Mouse (Mus musculus) heart, embryonic 13.5 days (tissue): Measurements from ENCODE around the gene Pitpnm2. TPM values are rescaled to one million over a fixed set of nuclear protein-coding genes. Genes with fewer than 3 reads are reported as not detected.
A peak's percentile ranks its signal among the peaks of the same experiment; 100 is the strongest.

ENCODE experiments used
- ATAC-seq: fragments of 200-750 bp; cut with Nextera tagmentation; 2 replicates; pipeline ENCODE4 v1.8.0; 2017; ENCODE audit warnings: moderate TSS enrichment; ENCODE audit not compliant: insufficient number of reproducible peaks, low FRiP score, low TSS enrichment; ENCODE audit errors: extremely low read depth
- H3K27ac ChIP-seq: fragments of 300-500 bp; sonication (generic); replicated peaks from 2 replicates; pipeline ENCODE4 v1.5.1; 2015; ENCODE audit warnings: moderate library complexity, mild to moderate bottlenecking, inconsistent platforms
- H3K27me3 ChIP-seq: fragments of 300-500 bp; sonication (generic); replicated peaks from 2 replicates; pipeline ENCODE4 v1.6.1; 2015; ENCODE audit warnings: mild to moderate bottlenecking, inconsistent platforms
- H3K36me3 ChIP-seq: fragments of 300-500 bp; sonication (generic); 2 replicates; pipeline ENCODE4 v1.6.1; 2015; ENCODE audit warnings: mild to moderate bottlenecking, inconsistent platforms
- H3K4me1 ChIP-seq: fragments of 300-500 bp; sonication (generic); 2 replicates; pipeline ENCODE4 v1.6.1; 2015; ENCODE audit warnings: inconsistent platforms
- H3K4me2 ChIP-seq: fragments of 300-500 bp; sonication (generic); 2 replicates; pipeline ENCODE4 v1.6.1; 2015; ENCODE audit warnings: inconsistent platforms, mild to moderate bottlenecking, moderate library complexity
- H3K4me3 ChIP-seq: fragments of 300-500 bp; sonication (generic); 2 replicates; pipeline ENCODE4 v1.5.1; 2015; ENCODE audit warnings: moderate library complexity, mild to moderate bottlenecking, inconsistent platforms
- H3K9ac ChIP-seq: fragments of 300-500 bp; sonication (generic); 2 replicates; pipeline ENCODE4 v1.6.1; 2015; ENCODE audit warnings: inconsistent platforms, mild to moderate bottlenecking, moderate library complexity
- H3K9me3 ChIP-seq: fragments of 300-500 bp; sonication (generic); 2 replicates; pipeline ENCODE4 v1.6.1; 2016; ENCODE audit warnings: inconsistent platforms
- WGBS: fragments of 180-500 bp; shearing (Covaris S2); methylation state at CpG from one replicate; pipeline ENCODE4 v1.1.7; 2015; ENCODE audit warnings: mixed read lengths; 5-methylcytosine and 5-hydroxymethylcytosine counted together
- polyA plus RNA-seq: library from polyadenylated mRNA; unstranded; fragments of >200 nt; fragmentation: Nextera tagmentation; extraction: Ambion mirVana; gene quantifications from 2 replicates; pipeline ENCODE4 v1.2.1, GENCODE M21; 2015

Gene Pitpnm2
- polyA plus RNA-seq, 1 experiment from 2014 or later = 6.6 TPM

DNA sequence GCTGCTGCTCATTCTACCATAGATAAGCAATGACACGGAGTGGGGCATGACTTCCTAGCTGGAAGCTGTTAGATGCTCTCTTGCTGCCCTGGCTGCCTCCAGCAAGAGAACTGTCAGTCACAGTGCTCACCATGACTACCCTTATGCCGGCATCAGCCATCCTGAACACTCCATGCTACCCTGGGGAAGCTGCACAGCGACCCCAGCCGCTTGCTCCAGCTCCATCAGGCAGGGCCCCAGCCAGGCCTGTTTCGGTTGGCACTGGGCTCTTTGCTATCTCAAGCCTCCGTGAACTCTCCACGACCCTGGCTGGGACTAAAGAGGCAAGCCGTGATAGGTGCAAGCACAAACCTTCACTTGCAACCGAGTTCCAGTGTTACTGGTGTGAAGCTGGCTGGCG, 87.7 kb downstream of the Pitpnm2 start:
- no peaks in the 10 kb centered on the region for H3K27me3 ChIP-seq
- peaks cover 96% of the 10 kb centered on the region for H3K4me1 ChIP-seq
- ATAC-seq = peak; percentile 44; the same call in 1 of the 2 replicates
- no peaks in the 10 kb centered on the region for H3K36me3 ChIP-seq
- peak overlapping the region; percentile 92 for H3K27ac ChIP-seq
- no peak overlapping the region for H3K4me3 ChIP-seq
- no peaks in the 10 kb centered on the region for H3K9me3 ChIP-seq
- H3K9ac ChIP-seq = peak overlapping the region; percentile 50
- 15% methylated on average over 10 of the region's 10 CpGs for WGBS
- H3K4me2 ChIP-seq = peak overlapping the region; percentile 26

DNA sequence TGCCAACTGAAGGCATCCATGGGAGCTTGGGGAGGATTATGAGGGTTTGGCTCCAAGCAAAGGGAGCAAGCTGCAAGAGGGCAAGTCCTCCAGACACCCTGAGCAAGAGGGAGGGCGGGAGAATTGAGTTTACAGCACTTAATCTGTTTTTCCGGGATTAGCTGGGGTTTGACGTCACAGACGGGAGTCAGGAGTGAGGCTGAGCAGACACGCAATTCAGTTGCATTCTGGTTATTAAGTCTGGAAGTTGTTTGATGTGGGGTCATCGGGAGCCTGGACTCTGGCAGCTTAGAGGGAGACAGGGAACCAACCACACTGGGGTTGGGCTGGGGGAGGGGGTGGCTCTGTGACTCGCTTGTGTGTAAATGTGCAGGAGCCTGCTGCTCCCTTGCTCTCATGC, 90.1 kb downstream of the Pitpnm2 start:
- Histone ChIP-seq H3K4me1 (peaks cover 82% of the 10 kb centered on the region), H3K4me3 (no peak overlapping the region), H3K27me3 (no peaks in the 10 kb centered on the region), H3K9ac (peak overlapping the region; percentile 8), H3K9me3 (no peaks in the 10 kb centered on the region), H3K4me2 (no peak overlapping the region), H3K27ac (peak overlapping the region; percentile 55), H3K36me3 (no peaks in the 10 kb centered on the region)
- no peak for ATAC-seq
- 36% methylated on average over 7 of the region's 7 CpGs for WGBS

DNA sequence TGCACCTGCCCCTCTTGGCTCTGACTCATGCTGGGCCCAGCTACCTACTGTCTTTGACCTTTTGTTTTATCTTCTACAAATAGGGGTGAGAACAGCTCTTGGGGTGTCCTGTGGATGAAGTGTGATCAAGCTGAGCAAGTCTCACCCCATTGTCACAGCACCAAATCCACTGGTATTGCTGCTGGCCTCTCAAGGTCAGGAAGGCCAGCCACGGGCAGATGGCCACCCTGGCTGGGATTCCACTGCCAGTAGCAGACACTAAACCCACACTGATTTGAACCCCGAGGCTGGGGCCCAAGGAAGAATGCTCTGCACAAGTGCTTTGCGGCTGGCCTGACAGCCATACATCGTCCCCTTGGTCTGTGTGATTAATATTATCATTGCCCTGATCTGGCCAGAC, 91.3 kb downstream of the Pitpnm2 start:
- H3K4me1 ChIP-seq = peaks cover 74% of the 10 kb centered on the region
- H3K27ac ChIP-seq = peak overlapping the region; percentile 55

DNA sequence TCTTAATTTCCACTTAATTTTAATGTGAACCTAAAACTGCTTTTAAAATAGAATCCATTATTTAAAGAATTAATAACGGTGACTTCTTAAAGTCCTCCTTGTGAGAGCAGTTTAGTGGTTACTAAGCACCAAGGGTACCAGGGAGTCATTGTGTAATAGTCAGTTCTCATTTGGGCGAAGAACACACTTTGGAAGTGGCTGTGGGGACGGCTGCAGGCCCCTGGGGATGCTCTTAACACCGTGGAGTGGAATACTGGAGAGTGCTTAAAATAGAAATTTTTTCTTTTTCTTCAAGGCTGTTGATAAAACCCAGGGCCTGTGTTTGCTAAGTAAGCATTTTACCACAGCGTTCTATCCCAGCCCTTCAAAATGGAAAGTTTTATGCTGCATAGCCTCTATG, 93.6 kb downstream of the Pitpnm2 start:
- Histone ChIP-seq H3K27me3 (no peaks in the 10 kb centered on the region), H3K9me3 (no peaks in the 10 kb centered on the region), H3K4me2 (no peak overlapping the region), H3K9ac (no peak overlapping the region), H3K4me3 (no peak overlapping the region), H3K27ac (no peak overlapping the region), H3K36me3 (peaks cover 15% of the 10 kb centered on the region), H3K4me1 (peaks cover 52% of the 10 kb centered on the region)
- 44% methylated on average over 5 of the region's 5 CpGs for WGBS
- ATAC-seq = no peak

More for the DNA sequence above, 91.3 kb downstream of the Pitpnm2 start:
- no peak for ATAC-seq
- WGBS = 39% methylated on average over 4 of the region's 4 CpGs
- Histone ChIP-seq H3K9me3 (no peaks in the 10 kb centered on the region), H3K9ac (peak overlapping the region; percentile 29; the same call in 1 of the 2 replicates), H3K36me3 (no peaks in the 10 kb centered on the region), H3K27me3 (no peaks in the 10 kb centered on the region), H3K4me2 (no peak overlapping the region), H3K4me3 (no peak overlapping the region)

DNA sequence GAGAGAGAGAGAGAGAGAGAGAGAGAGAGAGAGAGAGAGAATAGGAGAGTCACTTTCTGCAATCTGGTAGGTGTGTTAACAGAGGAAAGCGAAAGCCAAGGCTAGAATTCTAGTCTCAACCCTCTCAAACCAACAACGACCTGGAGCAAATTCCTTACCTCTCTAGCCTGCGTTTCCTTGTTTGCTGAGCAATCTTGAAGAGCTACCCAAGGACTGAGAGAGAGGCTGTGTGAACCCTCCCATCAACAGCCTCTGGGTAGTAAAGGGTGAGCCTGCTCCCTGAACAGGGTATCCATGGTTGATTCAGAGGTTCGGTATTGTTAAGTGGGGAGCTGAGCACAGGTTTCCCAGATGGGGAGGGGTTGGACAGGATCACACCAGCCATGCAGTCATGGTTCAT, 96.8 kb downstream of the Pitpnm2 start:
- Histone ChIP-seq H3K4me3 (no peak overlapping the region), H3K27me3 (no peaks in the 10 kb centered on the region), H3K9ac (no peak overlapping the region), H3K27ac (no peak overlapping the region), H3K36me3 (peaks cover 28% of the 10 kb centered on the region), H3K4me2 (no peak overlapping the region), H3K4me1 (peaks cover 21% of the 10 kb centered on the region), H3K9me3 (no peaks in the 10 kb centered on the region)
- WGBS = 78% methylated on average over 4 of the region's 4 CpGs
- ATAC-seq = no peak

DNA sequence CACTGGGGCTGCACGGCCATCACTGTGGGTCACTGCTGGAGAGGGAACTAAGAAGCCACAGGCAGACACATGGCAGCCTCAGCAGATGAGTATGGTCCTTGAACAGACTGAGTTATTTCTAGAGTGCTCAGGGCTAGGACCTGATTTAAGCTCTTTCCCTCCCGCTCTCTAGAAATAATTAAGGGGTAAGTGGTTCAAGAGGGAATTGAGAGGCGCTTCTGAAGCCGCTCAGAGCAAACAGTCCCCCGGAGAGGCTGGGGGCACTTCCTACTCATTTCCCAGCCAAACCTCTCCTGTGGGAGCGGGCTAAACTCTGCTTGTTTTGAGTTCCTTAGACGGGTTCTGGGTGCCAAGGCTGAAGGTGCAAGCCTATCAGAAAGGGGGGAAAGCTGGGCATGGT, 98.7 kb downstream of the Pitpnm2 start:
- Histone ChIP-seq H3K4me3 (no peak overlapping the region), H3K27ac (no peak overlapping the region), H3K36me3 (peaks cover 35% of the 10 kb centered on the region)

DNA sequence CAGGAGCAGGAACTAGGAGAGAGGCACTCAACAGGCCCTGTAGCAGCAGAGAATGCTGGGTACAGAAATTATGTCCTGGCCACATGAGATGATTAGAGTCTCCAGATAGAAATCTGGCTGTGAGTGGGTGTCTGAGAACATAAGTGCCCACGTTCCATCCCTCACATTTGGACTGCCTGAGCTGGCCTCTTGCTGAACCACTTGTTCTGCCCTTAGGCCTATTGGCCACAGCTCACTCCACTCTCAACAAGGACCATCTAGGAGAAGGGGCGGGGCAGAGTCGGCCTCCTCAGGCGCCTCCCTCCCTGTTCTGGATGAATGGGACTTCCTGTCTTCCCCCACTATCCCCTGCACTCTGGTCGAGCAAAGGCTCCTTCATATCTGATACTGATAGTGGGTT, 100.5 kb downstream of the Pitpnm2 start:
- H3K36me3 ChIP-seq = peaks cover 48% of the 10 kb centered on the region
- H3K4me2 ChIP-seq = no peak overlapping the region
- no peak for ATAC-seq
- H3K27me3 ChIP-seq = no peaks in the 10 kb centered on the region
- no peak overlapping the region for H3K9ac ChIP-seq
- H3K9me3 ChIP-seq = no peaks in the 10 kb centered on the region
- no peak overlapping the region for H3K4me3 ChIP-seq
- WGBS = 55% methylated on average over 5 of the region's 5 CpGs
- H3K27ac ChIP-seq = no peak overlapping the region
- H3K4me1 ChIP-seq = peaks cover 17% of the 10 kb centered on the region

More for the DNA sequence above, 98.7 kb downstream of the Pitpnm2 start:
- Histone ChIP-seq H3K9ac (no peak overlapping the region), H3K4me2 (no peak overlapping the region), H3K4me1 (peaks cover 19% of the 10 kb centered on the region), H3K9me3 (no peaks in the 10 kb centered on the region), H3K27me3 (no peaks in the 10 kb centered on the region)
- ATAC-seq = no peak
- WGBS = 65% methylated on average over 7 of the region's 7 CpGs

DNA sequence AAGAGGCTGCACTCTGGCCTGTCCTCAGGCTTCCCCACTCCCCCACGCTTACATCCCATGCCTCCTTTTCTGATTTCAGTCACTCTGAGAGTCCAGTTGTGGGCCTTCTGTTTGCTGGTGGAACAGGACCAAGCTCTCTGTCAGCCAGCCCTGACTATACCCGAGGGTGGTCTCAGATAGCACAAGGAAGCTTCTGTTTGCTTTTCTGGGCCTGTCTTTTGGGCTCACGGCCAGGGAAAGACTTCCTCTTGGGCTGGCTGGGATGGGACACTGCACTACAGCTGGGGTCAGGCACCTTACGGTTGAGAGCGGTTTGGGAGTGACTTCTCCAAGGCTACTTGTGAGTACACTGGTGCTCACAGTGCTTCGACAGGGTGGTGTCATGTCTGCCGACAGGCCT, 111.5 kb downstream of the Pitpnm2 start:
- H3K9me3 ChIP-seq = no peaks in the 10 kb centered on the region
- ATAC-seq = no peak
- no peaks in the 10 kb centered on the region for H3K27me3 ChIP-seq
- no peak overlapping the region for H3K9ac ChIP-seq
- H3K4me3 ChIP-seq = no peak overlapping the region
- H3K4me1 ChIP-seq = peaks cover 12% of the 10 kb centered on the region
- no peak overlapping the region for H3K4me2 ChIP-seq
- 0 out of 2 replicates have a peak overlapping the region, but pooled peaks have one; percentile 3 for H3K27ac ChIP-seq
- H3K36me3 ChIP-seq = peaks cover 97% of the 10 kb centered on the region
- 64% methylated on average over 7 of the region's 7 CpGs for WGBS

DNA sequence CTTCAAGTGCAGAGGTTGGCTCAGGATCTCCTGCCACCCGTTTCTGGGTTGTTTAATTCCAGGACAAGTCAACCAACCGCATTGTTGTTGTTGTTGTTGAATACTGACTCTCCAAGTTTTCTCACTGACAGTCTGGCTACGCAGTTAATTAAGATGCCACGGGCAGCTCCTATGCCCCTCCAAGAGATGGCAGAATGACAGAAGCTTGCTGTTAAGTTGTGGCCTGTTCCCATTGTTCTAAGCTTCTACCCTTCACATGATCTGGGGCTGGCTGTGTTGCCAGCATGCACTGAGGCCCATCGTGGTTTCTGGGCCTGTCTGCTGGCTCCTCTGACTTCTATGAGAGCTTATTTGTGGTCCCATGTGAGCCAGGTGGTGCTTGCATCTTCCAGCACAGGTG, 115.3 kb downstream of the Pitpnm2 start:
- no peak for ATAC-seq
- 82% methylated on average over 5 of the region's 5 CpGs for WGBS
- Histone ChIP-seq H3K27ac (no peak overlapping the region), H3K9ac (no peak overlapping the region), H3K36me3 (peaks cover 98% of the 10 kb centered on the region), H3K4me2 (no peak overlapping the region), H3K4me3 (no peak overlapping the region), H3K4me1 (peaks cover 12% of the 10 kb centered on the region), H3K27me3 (no peaks in the 10 kb centered on the region), H3K9me3 (no peaks in the 10 kb centered on the region)

DNA sequence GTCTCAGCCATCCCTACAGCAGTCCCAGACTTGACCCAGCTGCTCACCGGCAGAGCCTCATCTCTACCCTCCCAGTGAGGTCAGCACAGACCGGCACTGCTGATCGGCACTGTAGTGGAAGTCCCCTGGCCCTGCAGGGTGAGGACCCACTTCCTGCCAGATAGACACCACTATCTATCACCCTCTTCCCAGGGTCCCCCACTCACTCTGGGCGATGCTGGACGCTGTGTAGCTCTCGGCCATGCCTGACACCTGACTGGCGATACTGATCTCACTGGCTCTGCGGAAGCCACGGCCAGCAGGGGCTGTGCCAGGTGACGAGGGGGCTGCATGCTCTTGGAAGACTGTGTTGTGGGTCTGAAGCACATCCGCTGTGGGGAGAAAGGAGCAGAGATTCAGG, 124.5 kb downstream of the Pitpnm2 start:
- Histone ChIP-seq H3K4me2 (no peak overlapping the region), H3K36me3 (peaks cover 99% of the 10 kb centered on the region), H3K9ac (no peak overlapping the region), H3K27ac (no peak overlapping the region), H3K27me3 (no peaks in the 10 kb centered on the region), H3K9me3 (no peaks in the 10 kb centered on the region), H3K4me3 (no peak overlapping the region), H3K4me1 (no peaks in the 10 kb centered on the region)
- WGBS = 81% methylated on average over 11 of the region's 11 CpGs
- ATAC-seq = no peak

DNA sequence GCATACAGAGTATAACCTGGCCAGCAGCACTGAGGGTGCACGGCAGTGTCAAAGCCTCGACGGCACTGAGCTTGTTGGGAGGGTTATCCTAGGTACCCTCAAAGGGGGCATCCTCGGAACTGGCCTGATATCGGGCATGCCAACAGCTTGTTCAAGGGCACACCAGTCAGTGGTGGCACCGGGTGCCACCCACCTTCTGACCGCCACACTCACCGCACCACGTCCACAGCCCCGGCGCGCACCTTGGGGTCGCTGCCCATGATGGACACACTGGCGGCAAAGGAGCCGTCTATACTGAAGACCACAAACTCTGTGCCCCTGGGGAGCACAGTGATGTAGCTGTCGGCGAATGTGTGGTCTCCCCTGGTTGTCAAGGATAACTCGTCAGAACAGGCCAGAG, 127.2 kb downstream of the Pitpnm2 start:
- Histone ChIP-seq H3K27me3 (no peaks in the 10 kb centered on the region), H3K27ac (no peak overlapping the region), H3K36me3 (peaks cover 99% of the 10 kb centered on the region), H3K4me3 (no peak overlapping the region), H3K4me2 (no peak overlapping the region), H3K4me1 (peaks cover 2% of the 10 kb centered on the region), H3K9ac (no peak overlapping the region), H3K9me3 (no peaks in the 10 kb centered on the region)
- no peak for ATAC-seq
- 89% methylated on average over 18 of the region's 18 CpGs for WGBS

DNA sequence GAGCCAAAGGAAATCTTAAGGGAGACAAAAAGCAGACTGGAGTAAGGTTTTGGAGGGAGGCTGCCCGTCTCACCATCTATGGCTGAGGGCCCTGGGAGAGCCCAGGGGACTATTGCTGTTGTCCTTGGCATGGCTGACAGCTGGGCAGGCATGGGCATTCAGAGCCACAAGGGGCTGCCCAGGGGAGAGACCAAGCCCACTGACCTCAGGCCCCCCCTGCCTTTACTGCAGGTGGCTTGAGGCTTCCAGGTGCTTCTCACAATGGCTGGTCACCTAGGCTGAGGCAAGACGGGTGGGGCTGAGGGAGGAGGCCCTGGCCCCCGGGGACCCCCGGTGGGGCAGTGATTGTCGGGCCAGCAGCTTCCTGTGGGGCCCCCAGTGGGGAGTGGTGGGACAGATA, 130.4 kb downstream of the Pitpnm2 start:
- H3K27me3 ChIP-seq = no peaks in the 10 kb centered on the region
- no peaks in the 10 kb centered on the region for H3K9me3 ChIP-seq
- H3K9ac ChIP-seq = no peak overlapping the region
- peaks cover 23% of the 10 kb centered on the region for H3K4me1 ChIP-seq
- ATAC-seq = no peak
- WGBS = 66% methylated on average over 5 of the region's 5 CpGs
- no peak overlapping the region for H3K4me3 ChIP-seq
- no peak overlapping the region for H3K4me2 ChIP-seq
- no peak overlapping the region for H3K27ac ChIP-seq
- peaks cover 78% of the 10 kb centered on the region for H3K36me3 ChIP-seq
